Mouse (Mus musculus) thymus, postnatal 36 days (tissue): ENCODE measurements around the gene Olfr171.
"Not testable (repeated sequence)": the region's sequence is repeated elsewhere in the genome, so short reads cannot be mapped to it uniquely, and the experiment has no call there.

ENCODE experiments used
- DNase-seq, 2 experiments: peaks; one replicate each; pipeline ENCODE4 v3.0.0; 2022; ENCODE audit warnings: mixed read lengths in 2 of 2

The Olfr171 gene

DNA sequence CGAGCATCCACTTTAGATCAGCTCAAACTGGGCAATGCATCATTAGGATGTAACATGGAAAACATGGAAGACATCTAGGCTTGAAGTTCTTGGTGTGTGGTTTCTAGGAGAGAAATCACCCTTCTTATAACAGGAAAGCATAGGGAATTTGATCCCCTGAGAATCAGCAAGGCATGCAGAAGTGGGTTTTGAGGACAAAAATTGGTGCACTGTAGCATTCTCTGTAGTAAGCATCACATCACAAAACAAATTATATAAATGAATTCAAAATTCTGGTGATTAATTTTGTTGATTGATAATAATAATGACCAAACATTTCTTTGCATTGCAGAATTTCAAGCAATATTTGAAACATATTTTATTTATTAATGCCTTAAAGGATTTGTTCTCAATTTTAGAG, at the start of gene Olfr171:
Gene Olfr171 (minus strand): TSS at position 101 of the 400 bp plus-strand sequence.
- no peak for DNase-seq

DNA sequence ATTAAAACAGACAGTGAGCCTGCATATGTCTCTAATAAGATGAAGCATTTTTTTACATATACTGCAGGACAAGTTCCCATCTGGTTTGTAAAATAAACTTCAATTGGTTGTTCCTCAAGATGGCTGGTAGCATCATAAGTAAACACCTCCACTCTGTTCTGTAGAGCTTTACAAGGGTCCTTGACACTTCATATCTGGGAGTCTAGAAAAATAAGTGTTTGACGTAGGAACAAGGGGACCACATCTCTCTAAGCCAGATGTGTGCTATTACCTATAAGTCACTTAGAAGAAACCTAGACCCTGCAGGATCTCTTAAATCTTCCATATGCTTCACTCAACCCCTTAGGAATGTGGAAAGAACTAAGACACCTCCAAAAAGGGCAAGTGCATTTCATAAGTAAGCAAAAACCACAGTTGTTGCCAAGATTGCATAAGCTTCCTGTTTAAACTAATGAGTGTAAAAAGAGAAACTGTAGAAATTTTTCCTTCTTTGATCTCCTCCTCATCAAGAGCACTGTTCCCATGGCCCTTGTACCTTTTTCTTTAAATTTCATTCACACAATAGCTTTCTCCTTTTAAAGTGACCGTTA, 41.1 kb upstream of the Olfr171 start:
- DNase-seq = no peak

DNA sequence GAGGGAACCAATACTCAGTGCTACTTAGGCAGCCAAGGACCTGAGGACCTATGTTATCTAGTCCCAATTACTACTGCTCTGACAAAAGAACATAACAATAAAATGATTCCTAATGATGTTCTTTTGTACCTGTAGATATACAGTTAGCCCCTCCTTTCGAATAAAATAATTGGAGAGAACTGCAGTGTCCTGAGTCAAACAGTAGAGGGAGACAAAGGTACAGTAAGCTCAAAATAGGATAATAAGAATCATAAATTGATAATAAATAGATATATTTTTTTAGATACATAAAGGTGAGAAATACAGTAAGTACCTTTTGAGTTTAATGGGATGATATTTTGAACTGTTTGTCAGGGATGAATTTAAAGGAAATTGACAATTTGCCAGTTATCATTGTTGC, 36.6 kb upstream of the Olfr171 start:
- no peak for DNase-seq

DNA sequence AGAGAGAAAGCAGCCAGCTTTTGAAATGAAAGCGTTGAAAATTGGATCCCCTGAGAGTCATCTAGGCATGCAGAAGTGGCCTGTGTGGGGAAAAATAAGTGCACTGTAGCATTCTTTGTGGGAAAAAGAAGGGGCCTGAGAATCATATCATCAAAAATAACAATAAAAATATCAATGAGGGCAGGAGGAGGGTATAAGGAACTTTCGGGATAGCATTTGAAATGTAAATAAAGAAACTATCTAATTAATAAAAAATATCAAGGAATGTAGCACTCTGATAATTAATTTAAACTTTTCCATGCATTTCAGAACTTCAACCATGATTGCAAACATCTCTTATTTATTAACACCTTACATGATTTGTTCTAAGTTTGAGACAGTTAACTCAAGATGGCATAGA, 17.9 kb downstream of the Olfr171 start, which contains the start of gene Olfr170:
Gene Olfr170 (minus strand): TSS at position 101 of the 400 bp plus-strand sequence.
- not testable (repeated sequence) for DNase-seq

DNA sequence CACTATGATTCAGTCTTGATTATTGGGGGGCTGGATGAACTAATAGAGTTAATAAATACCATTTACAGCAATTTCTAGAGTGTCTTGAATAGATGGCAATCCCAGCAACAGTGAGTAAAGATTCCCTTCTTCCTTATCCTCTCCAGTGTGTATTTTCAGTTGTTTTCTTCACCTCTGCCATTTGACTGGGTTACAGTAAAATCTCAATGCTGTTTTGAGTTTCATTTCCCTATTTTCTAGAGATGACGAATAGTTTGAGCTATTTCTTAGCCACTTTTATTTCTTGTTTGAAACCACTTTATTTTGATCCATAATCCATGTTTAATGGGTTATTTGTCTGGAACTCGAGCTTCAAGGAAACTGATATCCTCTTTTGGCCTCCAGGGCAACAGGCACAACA, 26.6 kb downstream of the Olfr171 start:
- no peak for DNase-seq
